Mouse (Mus musculus) gonadal fat pad, adult 2 months (tissue): Measurements from ENCODE around the gene Adap1. TPM values are rescaled to one million over a fixed set of nuclear protein-coding genes. Genes with fewer than 3 reads are reported as not detected.

Source experiments
- DNase-seq: peaks from one replicate; pipeline ENCODE4 v3.0.0-alpha.2; 2012; ENCODE audit warnings: low read depth
- polyA plus RNA-seq: library from polyadenylated mRNA; depleted of rRNA; stranded (reverse); fragments of >200 nt; gene quantifications from 2 replicates; pipeline ENCODE4 v1.2.3, GENCODE M21; 2012; rRNA removed

Adap1 gene
- polyA plus RNA-seq = 10.7 and 22.6 TPM in 2 replicates

DNA sequence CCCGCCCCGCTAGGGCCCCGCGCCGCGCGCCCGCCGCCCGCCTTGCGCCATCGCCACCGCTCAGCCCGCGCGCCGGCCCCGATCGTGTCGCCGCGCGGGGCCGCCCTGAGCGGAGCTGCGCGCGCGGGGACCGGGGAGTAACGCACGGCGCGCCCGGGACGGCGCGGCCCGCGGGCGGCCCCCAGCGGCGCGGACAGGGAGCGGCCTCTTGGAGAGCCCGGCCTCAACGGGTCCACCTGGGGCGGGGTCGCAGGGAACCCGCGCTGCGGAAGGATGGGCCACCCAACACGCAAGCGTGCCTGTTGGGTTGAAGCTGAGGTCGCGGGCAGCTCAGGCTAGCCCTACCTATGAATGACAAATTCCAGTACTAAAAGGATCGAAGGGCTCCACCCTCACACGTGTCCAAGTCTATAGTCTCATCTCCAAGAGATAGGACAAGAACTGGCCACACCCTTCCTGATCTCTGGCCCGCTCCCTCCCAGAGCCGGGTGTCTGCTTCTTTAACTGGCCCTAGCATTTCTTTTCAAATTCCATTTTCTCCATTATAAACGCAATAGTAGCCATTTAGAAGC lies at the start of gene Adap1:
TSS of gene Adap1 (minus strand) at position 228 of the 572 bp plus-strand sequence.
- DNase-seq = no peak

DNA sequence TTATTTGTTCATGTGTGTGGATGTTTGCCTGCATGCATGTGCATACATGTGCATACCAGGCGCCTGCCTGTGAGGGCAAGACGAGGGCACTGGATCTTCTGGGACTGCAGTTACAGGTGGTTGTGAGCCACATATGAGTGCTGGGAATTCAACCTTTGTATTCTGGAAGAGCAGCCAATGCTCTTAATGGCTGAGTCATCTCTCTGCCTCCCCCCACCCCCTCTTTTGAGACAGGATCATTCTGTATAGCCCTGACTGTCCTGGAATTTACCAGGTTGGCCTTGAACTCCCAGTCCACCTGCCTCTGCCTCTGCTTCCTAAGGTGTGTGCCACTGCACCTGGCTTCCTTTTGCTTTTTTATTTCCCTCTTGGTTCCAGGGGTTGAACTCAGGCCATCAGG lies 49.4 kb upstream of the Adap1 start:
- DNase-seq = no peak

DNA sequence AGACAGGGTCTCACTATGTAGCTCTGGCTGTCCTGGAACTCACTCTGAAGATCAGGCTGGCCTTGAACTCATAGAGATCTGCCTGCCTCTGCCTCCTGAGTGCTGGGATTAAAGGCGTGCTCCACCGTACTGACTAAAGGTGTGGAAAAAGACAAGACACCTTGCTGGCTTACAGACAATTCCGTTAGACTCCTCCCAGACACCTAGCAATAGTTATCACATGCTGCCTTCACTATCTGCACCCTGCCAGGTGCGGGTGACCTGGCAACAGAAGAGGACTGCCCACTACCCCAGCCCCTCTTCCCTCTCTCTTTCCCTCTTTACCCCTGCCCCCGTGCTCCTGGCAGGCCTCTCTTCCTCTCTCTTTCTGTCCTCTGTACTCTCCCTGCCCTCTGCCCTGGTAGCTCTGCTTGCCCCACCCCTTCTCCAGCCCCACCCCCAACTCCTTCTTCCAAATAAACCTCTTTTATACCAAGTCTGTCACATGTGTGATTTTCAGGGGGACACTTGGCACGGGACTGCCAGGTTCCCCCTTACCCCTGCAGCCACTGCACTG lies 48.5 kb upstream of the Adap1 start:
- DNase-seq = no peak

DNA sequence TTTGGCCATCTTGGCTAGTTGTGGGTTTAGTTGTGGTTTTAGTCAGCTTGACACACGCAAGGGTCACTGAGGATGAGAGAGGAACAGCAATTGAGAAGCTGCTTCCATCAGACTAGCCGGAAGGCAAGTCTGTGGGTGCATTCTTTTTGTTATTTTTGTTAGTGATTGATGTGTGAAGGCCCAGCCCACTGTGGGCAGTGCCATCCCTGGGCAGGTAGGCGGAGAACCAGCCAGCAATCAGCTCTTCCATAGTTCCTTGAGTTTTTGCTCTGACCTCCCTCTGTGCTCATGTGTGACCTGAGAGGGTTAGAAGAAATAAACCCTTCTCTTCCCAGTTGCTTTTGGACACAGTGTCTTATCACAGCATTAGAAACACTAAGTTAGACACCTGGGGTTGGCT lies 47.7 kb upstream of the Adap1 start:
- no peak for DNase-seq

DNA sequence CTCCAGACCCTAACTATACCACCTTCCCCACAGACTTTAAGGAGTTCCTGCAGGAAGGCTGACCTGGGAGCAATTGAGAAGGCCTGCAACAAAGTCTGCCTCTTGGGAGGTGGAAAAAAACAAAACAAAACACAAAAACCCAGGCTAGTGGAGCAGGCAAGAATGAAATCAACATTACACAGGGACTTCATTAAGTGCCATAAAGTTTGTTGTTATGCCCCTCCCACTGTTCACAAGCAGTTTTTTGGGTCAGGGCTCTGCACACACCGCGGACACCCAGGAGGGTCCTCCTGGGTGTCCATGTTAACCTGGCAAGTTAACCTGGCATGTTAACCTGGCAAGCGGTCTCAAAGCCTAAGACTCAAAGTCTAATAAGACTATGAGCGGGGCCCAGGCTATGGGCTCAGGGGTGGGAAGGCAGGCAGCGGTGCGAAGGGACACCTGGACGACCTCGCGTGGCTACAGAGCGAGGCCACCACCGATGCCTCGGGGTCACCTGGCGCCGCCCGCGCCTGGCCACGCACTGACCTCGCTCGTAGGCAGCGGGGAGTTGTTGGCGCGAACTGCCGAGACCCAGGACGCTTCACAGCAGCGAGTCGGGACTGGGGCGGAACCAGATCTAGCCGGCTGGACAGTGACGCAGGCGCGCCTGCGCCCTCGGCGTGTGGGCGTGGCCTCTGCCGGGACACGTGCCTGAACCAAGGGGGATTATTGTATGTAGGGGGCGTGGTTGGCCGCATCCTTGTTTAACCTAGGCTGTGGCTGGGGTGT lies 46.4 kb upstream of the Adap1 start:
- DNase-seq = no peak

DNA sequence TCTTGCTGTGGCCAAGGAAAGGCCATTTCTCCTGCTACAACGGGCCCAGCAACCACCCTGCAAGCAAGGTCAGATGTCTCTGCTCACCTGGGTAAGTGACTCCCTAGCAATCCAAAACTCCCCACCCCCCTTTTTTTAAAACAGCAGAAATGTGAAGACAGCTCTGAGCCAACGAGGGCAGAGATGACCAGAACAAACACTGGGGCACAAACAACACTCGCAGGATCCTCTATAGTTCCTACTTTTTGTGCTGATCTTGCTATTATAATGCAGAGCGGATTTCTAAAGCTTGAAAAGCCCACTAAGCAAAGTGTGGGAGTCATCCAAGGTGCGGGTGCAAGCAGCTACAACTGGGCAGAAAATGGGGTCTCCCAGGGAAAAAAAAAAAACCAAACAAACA lies 45.7 kb upstream of the Adap1 start:
- DNase-seq = no peak

DNA sequence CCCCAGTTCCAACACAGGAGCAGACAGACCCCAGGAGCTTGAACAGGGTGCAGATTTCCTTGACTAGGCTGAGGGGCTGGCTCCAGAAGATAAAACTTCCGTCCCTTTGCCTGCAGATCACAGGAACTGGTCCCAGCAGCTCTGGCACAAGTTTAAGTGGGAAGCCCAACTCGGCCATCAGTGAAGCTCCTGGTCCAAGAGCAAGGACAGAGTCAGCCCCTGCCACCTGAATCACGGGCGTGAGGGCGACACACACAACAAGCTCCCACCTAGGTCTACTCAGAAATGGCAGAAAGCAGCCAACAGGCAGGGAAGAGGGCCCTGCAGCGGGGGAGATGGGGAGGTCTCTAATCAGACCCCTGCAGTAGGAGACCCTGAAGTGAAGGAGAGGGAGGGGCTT lies 44.9 kb upstream of the Adap1 start:
- no peak for DNase-seq

DNA sequence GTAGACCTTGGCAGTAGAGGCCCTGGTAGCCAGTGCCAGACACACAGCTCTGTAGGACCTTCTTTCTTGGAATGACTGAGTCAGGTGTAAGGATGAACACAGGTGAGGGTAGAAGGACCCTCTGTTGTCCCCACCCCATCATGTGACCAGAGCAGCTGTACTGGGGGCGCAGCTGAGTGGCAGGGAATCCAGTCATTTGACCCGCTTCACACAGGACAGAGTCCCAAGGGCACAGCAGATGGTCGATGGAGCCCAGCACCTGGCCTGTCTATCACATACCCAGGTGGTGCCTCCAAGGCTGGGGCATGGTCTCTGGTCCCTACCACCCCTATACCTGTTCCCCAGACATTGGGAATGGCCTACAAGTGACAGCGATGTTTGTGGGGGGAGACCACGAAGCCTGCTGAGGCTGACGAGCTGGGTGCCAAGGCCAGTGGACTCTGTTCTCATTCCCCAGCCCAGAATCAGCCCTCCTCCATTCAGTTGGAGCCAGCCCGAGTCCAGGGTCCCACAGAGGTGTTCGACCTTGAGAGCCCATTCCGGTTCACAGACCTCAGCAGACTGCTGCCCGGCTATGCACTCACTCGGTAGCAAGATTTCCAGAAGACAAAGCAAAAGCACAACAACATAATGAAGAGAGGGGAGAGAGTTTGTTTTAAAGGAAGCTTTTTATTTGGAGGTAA lies 43.4 kb upstream of the Adap1 start:
- no peak for DNase-seq

DNA sequence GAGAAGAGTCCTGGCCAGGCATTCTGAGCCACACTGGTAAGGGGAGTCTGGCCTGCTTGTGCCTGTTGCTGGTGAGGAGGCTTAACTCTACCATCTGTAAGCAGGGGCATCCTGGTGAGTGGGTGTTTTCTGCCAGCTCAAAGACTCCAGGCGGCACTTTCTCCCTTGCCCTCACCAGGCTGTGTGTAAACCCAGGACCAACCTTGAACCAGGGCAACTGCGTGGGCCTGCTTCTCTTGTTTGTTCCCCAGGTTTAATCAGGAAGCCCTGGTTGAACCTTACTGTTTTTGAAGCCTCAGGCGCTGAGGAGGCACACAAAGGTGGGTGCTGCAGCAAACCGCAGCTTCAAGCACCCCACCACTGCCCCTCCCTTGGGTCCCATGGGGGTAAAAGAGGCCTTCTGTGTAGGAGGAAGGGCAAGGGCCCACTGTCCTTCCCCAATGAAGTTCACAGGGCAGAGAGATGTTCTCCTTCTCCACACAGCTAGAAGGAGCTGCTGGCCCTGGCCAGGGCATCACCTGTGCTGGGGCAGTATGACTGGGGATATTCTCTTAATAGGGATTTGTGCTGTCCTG lies 42.5 kb upstream of the Adap1 start:
- no peak for DNase-seq

DNA sequence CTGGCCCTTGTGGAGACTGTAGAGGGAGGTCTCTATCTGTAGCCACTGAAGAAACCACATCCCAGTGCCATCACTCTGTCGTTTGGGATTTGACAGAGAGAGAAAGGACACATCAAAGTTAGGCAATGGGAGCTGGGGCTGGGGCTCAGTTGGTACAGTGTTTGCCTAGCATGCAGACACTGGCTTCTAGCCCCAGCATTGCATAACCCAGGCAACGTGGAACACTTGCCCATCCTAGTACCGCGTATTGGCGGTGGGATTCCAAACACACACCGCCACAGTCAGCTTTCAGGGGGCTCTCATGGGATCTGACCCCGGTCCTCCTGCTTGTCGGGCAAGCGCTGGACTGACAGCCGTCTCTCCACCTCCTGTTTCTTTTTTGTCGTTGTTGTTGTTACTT lies 41.1 kb upstream of the Adap1 start:
- no peak for DNase-seq

DNA sequence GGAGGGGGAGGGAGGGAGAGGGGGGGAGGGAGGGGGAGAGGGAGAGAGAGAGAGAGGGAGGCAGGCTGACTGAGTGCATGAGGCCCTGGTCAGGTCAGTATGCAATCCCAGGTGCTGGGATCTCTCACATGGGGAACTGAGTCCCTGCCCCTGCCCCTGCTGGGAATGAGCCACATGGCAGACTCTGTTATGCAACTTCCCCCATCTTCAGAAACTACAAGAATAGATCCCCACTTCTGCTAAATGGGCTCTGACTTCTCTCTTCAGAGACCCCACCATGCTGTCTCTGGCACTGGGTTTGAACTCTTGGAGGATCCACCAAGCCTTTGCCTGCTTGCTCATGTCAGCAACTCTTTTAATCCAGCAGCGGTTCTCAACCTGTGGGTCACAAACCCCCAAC lies 40.4 kb upstream of the Adap1 start:
- DNase-seq = no peak

DNA sequence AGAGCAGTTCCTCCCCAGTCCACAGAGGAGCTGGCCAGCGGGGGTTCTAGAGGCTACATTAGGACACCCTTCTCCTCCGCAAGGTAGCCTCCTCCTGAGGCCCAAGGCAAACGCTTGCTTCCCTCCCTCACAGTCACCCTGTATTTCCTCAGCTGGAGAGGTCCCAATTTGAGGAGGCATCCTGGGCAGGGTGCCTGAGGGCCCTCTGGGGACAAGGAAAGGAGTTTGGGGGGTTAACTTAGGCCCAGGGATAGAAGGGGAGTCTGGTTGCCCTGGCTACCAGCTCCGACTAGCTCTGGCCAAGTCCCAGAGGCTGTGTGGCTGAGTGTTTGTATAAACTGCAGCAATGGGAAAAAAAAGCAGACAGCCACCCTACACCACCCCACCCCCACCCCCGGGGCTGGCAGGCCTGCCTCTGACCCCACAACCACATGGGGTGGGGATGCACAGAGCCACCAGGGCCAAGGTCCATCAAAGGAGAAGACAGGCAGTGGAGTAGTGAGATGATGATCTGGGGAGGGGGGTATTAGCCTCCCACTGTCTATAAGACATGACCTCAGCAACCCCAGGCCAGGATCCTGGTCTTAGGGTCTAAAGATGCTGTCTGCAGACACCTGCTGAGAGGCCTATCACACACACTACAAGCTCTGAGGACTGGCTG lies 39.6 kb upstream of the Adap1 start:
- no peak for DNase-seq

DNA sequence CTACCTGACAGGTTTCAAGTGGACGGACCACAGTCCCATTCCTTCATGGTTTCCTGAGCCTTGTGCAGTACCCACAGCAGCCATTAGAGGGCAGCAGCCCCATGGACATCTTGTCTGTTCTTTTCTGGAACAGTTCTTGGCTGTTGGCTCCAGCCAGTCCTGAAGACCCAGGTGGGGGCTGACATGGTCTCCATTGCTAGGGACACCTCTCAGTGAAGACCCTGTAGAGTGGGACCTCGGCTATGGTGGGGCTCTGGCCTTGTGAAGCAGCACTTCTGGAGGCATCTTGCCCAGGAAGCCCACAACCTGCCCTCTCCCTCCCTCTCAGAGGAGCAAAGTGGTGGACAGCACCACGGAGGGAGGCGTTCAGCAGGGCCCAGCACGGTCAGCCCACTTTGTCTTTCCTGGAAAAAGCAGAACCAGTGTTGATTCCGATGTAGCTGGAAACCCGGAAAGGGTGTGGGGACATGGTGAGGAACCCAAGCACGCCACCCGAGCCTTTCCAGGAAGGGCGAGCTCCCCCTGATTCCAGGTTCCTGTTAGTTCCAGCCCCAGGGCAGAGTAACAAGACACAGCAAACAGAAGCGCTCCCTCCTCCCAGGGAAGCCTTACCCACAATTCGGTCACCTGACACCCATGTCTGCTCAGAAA lies 39.0 kb upstream of the Adap1 start:
- DNase-seq = no peak

DNA sequence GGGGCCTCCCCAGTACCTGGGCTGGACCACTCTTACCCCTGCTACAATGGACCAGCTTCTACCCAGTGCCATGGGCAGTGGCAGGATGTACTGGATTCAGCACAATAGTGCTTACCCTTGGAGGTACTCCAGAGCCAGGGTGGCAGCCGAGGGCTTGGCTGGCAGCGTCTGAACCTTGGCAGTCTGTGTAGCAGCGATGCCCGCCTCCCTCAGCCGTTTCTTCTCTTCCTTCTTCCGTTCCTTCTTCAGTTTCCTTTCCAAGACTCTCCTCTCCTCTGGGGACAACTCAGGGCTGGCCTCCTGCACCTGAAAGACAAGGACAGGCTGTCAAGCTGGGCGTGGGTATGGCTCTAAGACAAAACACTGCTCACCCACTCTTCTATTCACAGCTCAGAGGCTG lies 38.4 kb upstream of the Adap1 start:
- no peak for DNase-seq

DNA sequence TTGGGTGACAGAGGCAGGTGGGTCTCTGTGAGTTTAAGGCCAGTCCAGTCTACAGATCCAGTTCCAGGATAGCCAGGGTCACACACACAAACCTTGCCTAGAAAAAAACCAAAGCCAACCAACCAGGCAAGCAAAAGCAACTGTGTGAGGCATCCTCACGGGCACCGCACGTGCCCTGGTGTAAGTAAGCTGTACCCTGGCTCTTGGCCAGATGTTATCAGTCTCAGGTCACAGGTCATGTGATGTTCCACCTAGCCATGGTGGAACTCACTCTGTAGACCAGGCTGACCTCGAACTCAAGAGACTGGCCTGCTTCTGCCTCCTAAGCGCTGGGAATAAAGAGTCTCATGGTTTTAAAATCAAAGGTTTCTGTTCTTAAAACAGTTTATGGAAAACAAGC lies 33.8 kb upstream of the Adap1 start:
- no peak for DNase-seq

DNA sequence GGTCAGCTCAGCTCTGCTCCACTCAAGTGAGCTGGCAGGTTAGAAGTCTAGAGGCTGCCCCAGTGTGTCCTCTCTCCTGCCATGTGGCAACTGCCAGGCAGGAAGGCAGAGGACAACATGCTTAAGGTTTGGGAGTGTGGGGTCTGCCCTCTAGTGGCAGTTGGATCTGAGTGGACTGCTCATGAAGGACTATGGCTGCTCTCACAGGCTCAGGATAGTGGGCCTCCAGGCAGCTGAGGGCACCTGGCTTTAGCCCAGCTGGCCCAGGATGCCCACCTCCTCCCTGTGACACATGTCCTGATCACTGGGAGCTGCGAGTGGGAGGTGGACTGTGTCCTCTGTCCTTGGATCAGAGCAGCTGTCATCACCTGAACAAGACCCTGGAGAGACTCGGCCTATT lies 33.2 kb upstream of the Adap1 start:
- DNase-seq = no peak

DNA sequence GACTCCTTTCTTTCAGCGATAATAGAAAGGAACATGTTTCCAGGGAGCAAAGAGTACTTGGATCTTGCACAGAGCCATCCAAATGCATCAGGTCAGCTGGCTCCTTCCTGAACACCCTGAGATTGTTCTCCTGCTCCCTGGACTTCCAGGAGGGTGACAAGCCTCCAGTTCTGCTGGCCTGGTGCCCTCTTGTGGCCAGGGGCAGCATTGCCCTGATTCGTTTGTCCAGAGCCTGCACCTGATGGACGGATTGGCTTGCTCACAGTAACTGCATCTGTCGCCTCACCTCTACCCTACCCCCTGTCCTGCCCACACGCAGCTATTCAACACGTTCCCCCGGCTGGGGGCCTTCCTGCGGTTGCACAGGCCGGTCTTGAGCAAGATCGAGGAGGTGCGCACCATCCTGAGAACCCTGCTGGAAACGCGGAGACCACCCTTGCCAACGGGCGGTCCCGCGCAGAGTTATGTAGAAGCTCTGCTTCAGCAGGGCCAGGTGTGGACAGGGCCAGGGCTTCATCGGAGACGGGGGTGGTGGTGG lies 29.9 kb upstream of the Adap1 start:
- no peak for DNase-seq

DNA sequence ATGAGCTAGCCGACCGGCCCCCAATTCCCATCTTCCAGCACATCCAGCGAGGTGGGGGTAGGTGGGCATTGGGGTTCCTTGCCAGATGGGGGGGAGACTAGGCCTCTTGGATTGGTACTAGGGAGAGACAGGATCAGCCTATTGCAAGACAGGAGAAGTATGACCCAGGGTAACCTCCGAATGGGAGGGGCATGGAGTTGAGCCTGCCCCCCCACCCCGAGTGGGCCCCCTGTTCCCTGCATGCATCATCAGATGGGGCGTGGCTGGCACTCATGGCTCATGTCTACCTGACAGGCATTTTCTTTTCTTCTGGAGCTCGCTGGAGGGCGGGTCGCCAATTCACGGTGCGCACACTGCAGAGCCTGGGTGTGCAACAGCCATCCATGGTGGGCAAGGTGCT lies 28.5 kb upstream of the Adap1 start:
- DNase-seq = no peak

DNA sequence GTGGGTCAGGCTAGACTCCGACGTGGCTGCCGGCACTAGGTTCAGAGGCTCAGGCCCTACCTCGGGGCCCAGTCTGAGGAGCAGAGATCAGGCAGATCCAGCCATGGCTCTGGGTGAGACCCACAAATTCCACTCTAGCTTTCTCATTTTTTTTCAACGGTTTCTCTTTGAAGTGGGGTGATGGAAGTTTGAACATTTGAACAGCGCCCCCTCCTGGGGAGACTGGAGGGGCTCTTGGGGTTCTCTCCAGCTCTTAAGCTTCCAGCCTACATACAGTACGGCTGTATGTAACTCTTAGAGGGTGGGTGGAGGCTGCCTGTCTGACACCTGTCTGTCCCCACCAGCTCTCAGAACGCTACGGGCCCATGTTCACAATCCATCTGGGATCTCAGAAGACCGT lies 28.1 kb upstream of the Adap1 start:
- DNase-seq = no peak

DNA sequence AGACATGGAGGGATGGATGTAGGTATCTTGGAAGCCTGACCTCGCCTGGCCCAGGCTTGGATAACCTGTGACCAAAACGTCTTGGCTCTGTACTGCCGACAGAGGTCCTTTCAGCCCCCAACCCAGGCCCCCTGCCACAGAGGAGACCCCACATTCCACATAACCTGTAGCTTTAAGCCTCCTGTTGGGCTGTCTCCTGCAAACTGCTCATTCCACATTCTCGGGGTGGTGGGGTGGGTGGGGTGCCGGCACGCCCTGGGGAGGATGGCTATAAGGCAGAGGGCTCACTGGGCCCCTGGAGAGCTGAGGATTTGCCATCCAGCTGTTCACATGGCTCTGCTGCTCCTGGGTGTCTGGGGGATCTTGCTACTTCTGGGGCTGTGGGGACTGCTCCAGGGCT lies 26.9 kb upstream of the Adap1 start, which contains the start of gene Cyp2w1:
TSS of gene Cyp2w1 (plus strand) at position 301 of the 400 bp plus-strand sequence.
- no peak for DNase-seq

DNA sequence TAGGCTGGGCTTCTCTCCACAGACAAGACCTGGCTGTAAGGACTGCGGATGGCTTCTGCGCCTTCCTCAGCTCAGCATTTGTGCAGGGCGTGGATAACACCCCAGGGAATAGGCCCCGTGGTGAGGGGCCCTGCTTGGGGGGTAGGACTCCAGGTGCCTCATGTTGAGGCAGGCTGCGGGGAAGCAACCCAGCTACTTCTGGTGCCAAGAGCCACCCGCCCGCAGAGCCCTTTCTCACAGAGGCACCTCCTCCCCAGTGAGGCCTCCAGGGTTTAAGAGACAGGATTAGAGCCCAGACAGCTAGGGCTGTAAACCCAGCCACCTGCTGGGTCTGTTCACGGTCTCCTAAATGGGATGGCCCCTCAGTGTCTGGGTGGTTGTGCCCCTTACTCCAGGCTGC lies 26.2 kb upstream of the Adap1 start:
- DNase-seq = no peak
